Mouse (Mus musculus): Measurements from ENCODE around the gene Notch3.

GRCm38 (mm10) chr17:32118484-32118883 lies 48.2 kb downstream of the Notch3 start:
- TF ChIP-seq CTCF (IDR thresholded peaks at IDR 0.05; ENCODE audit: low read depth) (peak; percentile 31), EP300 (IDR thresholded peaks at IDR 0.05; ENCODE audit: low read depth) (no peak)

All from heart, postnatal 0 days (tissue).